9 mouse cellular contexts compared by ENCODE assay signal in genomic region chr5:96208543-96208942, GRCm38 (mm10). TPM values are rescaled to one million over a fixed set of nuclear protein-coding genes. Genes with fewer than 3 reads are reported as not detected.
DNase-seq lines count a peak whose midpoint lies in the region; ATAC-seq and TF ChIP-seq lines count a peak whose summit lies in the region.
"Had no signal": no experiment of that assay in that cellular context is flagged by ENCODE, and none has a peak within 500 bp of the region (broad histone marks: within the 10 kb centered on the region; RNA-seq: fewer than 3 reads in every experiment).

No protein-coding gene starts in this region.

- H3K27ac ChIP-seq in heart, adult 2 months = peak overlapping the region; percentile 91; the same call in 1 of the 2 replicates
- H3K27ac ChIP-seq in lung, embryonic 14.5 days (ENCODE audit: low read depth) = no peak overlapping the region

- TF ChIP-seq CTCF in heart, adult 2 months (IDR thresholded peaks at IDR 0.05) = no peak
- no peak for TF ChIP-seq CTCF in lung, embryonic 14.5 days (IDR thresholded peaks at IDR 0.05; ENCODE audit: low read depth)

- no peak for TF ChIP-seq EP300 in heart, adult 2 months (IDR thresholded peaks at IDR 0.05; ENCODE audit: insufficient read depth, low read depth, low read length)

- no peaks in the 10 kb centered on the region for H3K9me3 ChIP-seq in lung, embryonic 14.5 days (ENCODE audit: low read depth, low read length)

- H3K9ac ChIP-seq in heart, adult 2 months (ENCODE audit: low read depth, low read length) = no peak overlapping the region
- no peak overlapping the region for H3K9ac ChIP-seq in lung, embryonic 14.5 days

- no peaks in the 10 kb centered on the region for H3K27me3 ChIP-seq in heart, adult 2 months (ENCODE audit: control insufficient read depth, insufficient read depth, low read length)
- no peaks in the 10 kb centered on the region for H3K27me3 ChIP-seq in lung, embryonic 14.5 days (ENCODE audit: insufficient read depth, low read length)

- H3K4me1 ChIP-seq in heart, adult 2 months (ENCODE audit: control insufficient read depth, insufficient read depth, low read length) = peaks cover 3% of the 10 kb centered on the region
- H3K4me1 ChIP-seq in lung, embryonic 14.5 days (ENCODE audit: insufficient read depth) = peaks cover 9% of the 10 kb centered on the region; the same call in 1 of the 2 replicates

- 35% methylated on average over 4 of the region's 4 CpGs for WGBS in heart, adult 2 months
- WGBS in lung, embryonic 14.5 days = 26% methylated on average over 4 of the region's 4 CpGs

- no peaks in the 10 kb centered on the region for H3K79me2 ChIP-seq in heart, adult 2 months (replicated peaks; ENCODE audit: control insufficient read depth, insufficient read depth, low read length)

- H3K4me3 ChIP-seq in heart, adult 2 months = no peak overlapping the region
- H3K4me3 ChIP-seq in lung, embryonic 14.5 days (ENCODE audit: low read depth, low read length) = no peak overlapping the region

- intact Hi-C loops in heart, adult 2 months (cut with DNase I) = loop anchor here (2.0 to 5.0 kb wide), 2 partner anchors 14 to 116 kb away; no protein-coding TSS in a partner anchor

- DNase-seq in heart, adult 2 months = no peak
- no peak for DNase-seq in heart, adult 11 months
- DNase-seq in lung, embryonic 14.5 days = peak; percentile 32
- no peak for DNase-seq in lung, adult 18-20 months
- DNase-seq in induced T-regulatory cell, adult 2 months (ENCODE audit: low read depth) = peak; percentile 82
- DNase-seq in thymus, postnatal 10 days (ENCODE audit: low spot score in 2 of 2) = peak; percentile 22 to 47
- no peak for DNase-seq in spleen, adult 12 weeks (ENCODE audit: low spot score)
- DNase-seq in testis, postnatal 14 days (ENCODE audit: low spot score) = no peak
- DNase-seq: right cerebral cortex, postnatal 14 days had no signal

- ATAC-seq in lung, embryonic 14.5 days (ENCODE audit: insufficient read depth) = no peak

- peaks cover 3% of the 10 kb centered on the region for H3K36me3 ChIP-seq in heart, adult 2 months (ENCODE audit: control insufficient read depth, insufficient read depth, low read length)
- H3K36me3 ChIP-seq in lung, embryonic 14.5 days (ENCODE audit: insufficient read depth) = no peaks in the 10 kb centered on the region

- TF ChIP-seq POLR2A in heart, adult 2 months (IDR thresholded peaks at IDR 0.05; ENCODE audit: insufficient read depth, low read depth, low read length) = no peak

- peak overlapping the region; percentile 81 for H3K4me2 ChIP-seq in lung, embryonic 14.5 days

RNA-seq across cellular contexts. Expression of gene Mrpl1, which starts 0.8 kb away (rescaled TPM):
- 10 to 100 TPM; 25.8 to 27.4 TPM for total RNA-seq in heart, adult 2 months (2021)
- 4.8 and 9.0 TPM in 2 replicates for polyA plus RNA-seq in heart, adult 2 months (2012; rRNA removed)
- 19.8 and 22.1 TPM in 2 replicates for polyA plus RNA-seq in lung, embryonic 14.5 days (2014; fragmentation: Nextera tagmentation; extraction: Ambion mirVana)

RNA-seq across cellular contexts. Expression of gene Cnot6l, which starts 44.6 kb away (rescaled TPM):
- total RNA-seq in heart, adult 2 months (2021) = 10 to 100 TPM; 49.6 to 54.3 TPM
- polyA plus RNA-seq in heart, adult 2 months (2012; rRNA removed) = 6.8 and 12.8 TPM in 2 replicates
- polyA plus RNA-seq in lung, embryonic 14.5 days (2014; fragmentation: Nextera tagmentation; extraction: Ambion mirVana) = 27.4 and 31.7 TPM in 2 replicates

Comparison
In these comparisons a context has a peak if more than half of its experiments do, and no peak if none do; other contexts are left out.
1. DNase-seq: peak in lung, embryonic 14.5 days (single experiment), induced T-regulatory cell, adult 2 months (single experiment) and thymus, postnatal 10 days (2 of 2); none in heart, adult 2 months (0 of 2), heart, adult 11 months (single experiment), lung, adult 18-20 months (0 of 2), spleen, adult 12 weeks (single experiment) and testis, postnatal 14 days (single experiment).